Mouse (Mus musculus) C2C12 (cell line): Measurements from ENCODE around the gene Inpp5k. TPM values are rescaled to one million over a fixed set of nuclear protein-coding genes. Genes with fewer than 3 reads are reported as not detected.

Experiments used
- H3K27me3 ChIP-seq: one replicate; pipeline ENCODE4 v1.6.1; 2011; ENCODE audit not compliant: control insufficient read depth, insufficient read depth, insufficient read length
- H3K36me3 ChIP-seq: one replicate; pipeline ENCODE4 v1.6.1; 2011; ENCODE audit not compliant: control insufficient read depth, insufficient read depth
- H3K4me3 ChIP-seq: one replicate; pipeline ENCODE4 v1.5.1; 2011; ENCODE audit warnings: mild to moderate bottlenecking, control low read depth; ENCODE audit not compliant: poor library complexity, insufficient read depth, severe bottlenecking
- H3K79me2 ChIP-seq: one replicate; pipeline ENCODE4 v1.6.1; 2011; ENCODE audit not compliant: control insufficient read depth, insufficient read depth
- H3K79me3 ChIP-seq: one replicate; pipeline ENCODE4 v1.6.1; 2011; ENCODE audit warnings: low read depth, control low read depth
- H3ac ChIP-seq: one replicate; pipeline ENCODE3; 2011; ENCODE audit warnings: low read depth; ENCODE audit not compliant: control insufficient read depth, insufficient read length
- CEBPB ChIP-seq: IDR thresholded peaks from one replicate; pipeline ENCODE4 v1.6.1; 2011; ENCODE audit warnings: low read depth, mild to moderate bottlenecking, control low read depth, moderate library complexity
- CTCF ChIP-seq: IDR thresholded peaks from one replicate; pipeline ENCODE4 v1.5.1; 2011; ENCODE audit not compliant: control insufficient read depth, insufficient read depth, insufficient read length
- FOSL1 ChIP-seq: IDR thresholded peaks from one replicate; pipeline ENCODE4 v1.8.0; 2011; ENCODE audit warnings: mild to moderate bottlenecking, low read length; ENCODE audit not compliant: poor library complexity, insufficient read depth, severe bottlenecking
- MAX ChIP-seq: IDR thresholded peaks from one replicate; pipeline ENCODE4 v1.6.1; 2011; ENCODE audit warnings: mild to moderate bottlenecking, control low read depth
- MYOD1 ChIP-seq: IDR thresholded peaks from one replicate; pipeline ENCODE4 v1.6.1; 2011; ENCODE audit warnings: low read depth; ENCODE audit not compliant: control insufficient read depth, insufficient read length
- MYOG ChIP-seq: IDR thresholded peaks from one replicate; pipeline ENCODE4 v1.6.1; 2011; ENCODE audit not compliant: control insufficient read depth, insufficient read length; ENCODE audit errors: extremely low read depth
- USF1 ChIP-seq: IDR thresholded peaks from one replicate; pipeline ENCODE4 v1.6.1; 2011; ENCODE audit warnings: low read depth, mild to moderate bottlenecking, control low read depth, moderate library complexity
- polyA plus RNA-seq: library from polyadenylated mRNA; unstranded; fragments of >200 nt; fragmentation: generic; extraction: Trizol; gene quantifications from one replicate; pipeline ENCODE4 v1.2.1, GENCODE M21; 2012; ENCODE audit warnings: missing spikeins

Gene Inpp5k
- polyA plus RNA-seq, 1 experiment = 8.9 TPM

GRCm38 (mm10) chr11:75652222-75652941 lies 21.6 kb downstream of the Inpp5k start:
- Histone ChIP-seq H3K79me3 (peaks cover 24% of the 10 kb centered on the region), H3ac (peak overlapping the region; percentile 84), H3K79me2 (peaks cover 48% of the 10 kb centered on the region), H3K36me3 (peaks cover 6% of the 10 kb centered on the region), H3K4me3 (peak overlapping the region; percentile 88), H3K27me3 (no peaks in the 10 kb centered on the region)
- TF ChIP-seq FOSL1 (no peak), MAX (peak; percentile 39)

GRCm38 (mm10) chr11:75652942-75653684 lies 22.3 kb downstream of the Inpp5k start:
- Histone ChIP-seq H3K4me3 (peak overlapping the region; percentile 88), H3ac (peak overlapping the region; percentile 49), H3K36me3 (peaks cover 12% of the 10 kb centered on the region), H3K79me2 (peaks cover 55% of the 10 kb centered on the region), H3K27me3 (no peaks in the 10 kb centered on the region), H3K79me3 (peaks cover 31% of the 10 kb centered on the region)
- TF ChIP-seq CTCF = no peak
- no peak for TF ChIP-seq USF1
- TF ChIP-seq MYOG = no peak
- no peak for TF ChIP-seq CEBPB
- no peak for TF ChIP-seq FOSL1
- no peak for TF ChIP-seq MAX
- no peak for TF ChIP-seq MYOD1

- H3ac ChIP-seq = peak overlapping the region; percentile 49
- peaks cover 63% of the 10 kb centered on the region for H3K79me2 ChIP-seq
- H3K36me3 ChIP-seq = peaks cover 20% of the 10 kb centered on the region
- no peaks in the 10 kb centered on the region for H3K27me3 ChIP-seq
- H3K79me3 ChIP-seq = peaks cover 37% of the 10 kb centered on the region
- H3K4me3 ChIP-seq = peak overlapping the region; percentile 88
- TF ChIP-seq MYOG = no peak
- TF ChIP-seq CTCF = no peak
- TF ChIP-seq MAX = peak; percentile 70
- no peak for TF ChIP-seq USF1
Measured at GRCm38 (mm10) chr11:75653781-75654470, 23.1 kb downstream of the Inpp5k start.

GRCm38 (mm10) chr11:75654471-75655390 lies 23.9 kb downstream of the Inpp5k start:
- Histone ChIP-seq H3K79me3 (peaks cover 39% of the 10 kb centered on the region), H3K27me3 (no peaks in the 10 kb centered on the region), H3K4me3 (peak overlapping the region; percentile 62), H3ac (peak overlapping the region; percentile 51), H3K36me3 (peaks cover 28% of the 10 kb centered on the region), H3K79me2 (peaks cover 71% of the 10 kb centered on the region)
- TF ChIP-seq MAX (no peak), MYOD1 (peak; percentile 45)

- Histone ChIP-seq H3K79me2 (peaks cover 82% of the 10 kb centered on the region), H3K27me3 (no peaks in the 10 kb centered on the region), H3K36me3 (peaks cover 38% of the 10 kb centered on the region), H3ac (peak overlapping the region; percentile 56), H3K4me3 (peak overlapping the region; percentile 62), H3K79me3 (peaks cover 39% of the 10 kb centered on the region)
- peak; percentile 41 for TF ChIP-seq MAX
- TF ChIP-seq FOSL1 = no peak
Measured at GRCm38 (mm10) chr11:75655621-75656545, 25.1 kb downstream of the Inpp5k start.
